Mouse (Mus musculus): Measurements from ENCODE around the gene Ube2c.

DNA sequence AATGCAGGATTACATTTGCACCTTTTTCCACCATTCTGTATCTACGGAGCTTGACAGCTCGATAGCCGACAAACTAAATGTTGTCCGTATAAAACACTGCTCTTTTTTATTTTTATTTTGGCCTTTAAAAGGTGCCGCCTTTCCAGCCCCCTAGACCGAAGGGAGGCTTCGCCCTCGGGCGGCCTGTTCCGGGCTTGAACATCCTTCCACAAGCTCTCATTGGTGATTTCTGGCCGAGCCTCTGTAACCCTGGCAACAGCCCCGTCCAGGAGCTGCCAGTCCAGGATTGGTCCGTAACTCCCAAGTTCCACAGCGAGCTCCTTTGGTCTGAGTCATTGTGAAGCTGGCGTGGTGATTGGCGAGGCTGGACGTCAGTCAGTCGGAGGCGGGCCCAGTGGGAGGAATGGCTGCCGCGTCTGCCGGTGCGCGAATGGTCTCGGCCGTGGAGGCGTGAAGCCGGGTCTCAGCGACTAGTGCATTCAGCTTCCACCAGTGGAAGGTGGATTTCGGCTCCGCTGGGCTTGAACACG lies 53.0 kb downstream of the Ube2c start, which contains the start of gene Zswim1:
- TF ChIP-seq MAFK (IDR thresholded peaks at IDR 0.05; ENCODE audit: insufficient read depth, low read depth, low read length), result no peak
- no peak; the same call in 1 of the 2 replicates for TF ChIP-seq CHD2 (IDR thresholded peaks at IDR 0.05; ENCODE audit: low read depth, low read length)
- TF ChIP-seq ZC3H11A (IDR thresholded peaks at IDR 0.05; ENCODE audit: borderline replicate concordance, low read depth, low read length), result no peak
- no peak for TF ChIP-seq ZNF384 (IDR thresholded peaks at IDR 0.05; ENCODE audit: low read depth, low read length)

All from ES-E14 (cell line).